Mouse (Mus musculus) neural tube, embryonic 14.5 days (tissue): ENCODE measurements at regions not wholly inside any gene's neighbourhood (a gene's known extent, or its start where the extent isn't known, plus 50 kb on each side); places are given as distances from the start of the nearest gene placed in this dataset.
"Not testable (repeated sequence)": the region's sequence is repeated elsewhere in the genome, so short reads cannot be mapped to it uniquely, and the experiment has no call there.

Experiments used
- ATAC-seq: fragments of 200-750 bp; cut with Nextera tagmentation; 2 replicates; pipeline ENCODE4 v1.8.0; 2017; ENCODE audit warnings: low read depth, mild to moderate bottlenecking, moderate TSS enrichment, moderate library complexity
- H3K27ac ChIP-seq: fragments of 300-500 bp; sonication (generic); 2 replicates; pipeline ENCODE4 v1.5.1; 2014; ENCODE audit warnings: low read depth, mild to moderate bottlenecking, control low read depth, low read length, moderate library complexity, mixed read lengths
- H3K27me3 ChIP-seq: fragments of 300-500 bp; sonication (generic); 2 replicates; pipeline ENCODE4 v1.6.1; 2014; ENCODE audit warnings: low read length; ENCODE audit not compliant: control insufficient read depth, insufficient read depth
- H3K36me3 ChIP-seq: fragments of 300-500 bp; sonication (generic); 2 replicates; pipeline ENCODE4 v1.6.1; 2014; ENCODE audit warnings: low read length, mixed read lengths; ENCODE audit not compliant: control insufficient read depth, insufficient read depth
- H3K4me1 ChIP-seq: fragments of 300-500 bp; sonication (generic); 2 replicates; pipeline ENCODE4 v1.6.1; 2014; ENCODE audit warnings: low read length; ENCODE audit not compliant: control insufficient read depth, insufficient read depth
- H3K4me2 ChIP-seq: fragments of 300-500 bp; sonication (generic); 2 replicates; pipeline ENCODE4 v1.6.1; 2014; ENCODE audit warnings: mild to moderate bottlenecking, low read depth, low read length, control low read depth
- H3K4me3 ChIP-seq: fragments of 300-500 bp; sonication (generic); 2 replicates; pipeline ENCODE4 v1.5.1; 2014; ENCODE audit warnings: low read depth, low read length, control low read depth, mixed read lengths
- H3K9ac ChIP-seq: fragments of 300-500 bp; sonication (generic); replicated peaks from 2 replicates; pipeline ENCODE4 v1.6.1; 2014; ENCODE audit warnings: low read depth, mild to moderate bottlenecking, control low read depth, low read length, mixed read lengths
- H3K9me3 ChIP-seq: fragments of 300-500 bp; sonication (generic); 2 replicates; pipeline ENCODE4 v1.6.1; 2016; ENCODE audit warnings: low read length; ENCODE audit not compliant: control insufficient read depth
- WGBS: fragments of 180-500 bp; shearing (Covaris S2); extraction: QIAGEN DNeasy Blood & Tissue Kit; methylation state at CpG from one replicate; pipeline ENCODE4 v1.1.7; 2014; 5-methylcytosine and 5-hydroxymethylcytosine counted together

GRCm38 (mm10) chr8:63829096-63829495 lies 123.0 kb downstream of the Sgo2b start:
- no peak overlapping the region for H3K4me2 ChIP-seq
- H3K4me3 ChIP-seq: no peak overlapping the region
- H3K4me1 ChIP-seq: no peaks in the 10 kb centered on the region
- no peaks in the 10 kb centered on the region for H3K27me3 ChIP-seq
- no peak overlapping the region for H3K9ac ChIP-seq
- no peak for ATAC-seq
- H3K9me3 ChIP-seq: no peaks in the 10 kb centered on the region
- H3K36me3 ChIP-seq: no peaks in the 10 kb centered on the region
- no peak overlapping the region for H3K27ac ChIP-seq

- Histone ChIP-seq H3K4me1 (no peaks in the 10 kb centered on the region), H3K27ac (no peak overlapping the region), H3K36me3 (no peaks in the 10 kb centered on the region), H3K4me2 (no peak overlapping the region), H3K4me3 (no peak overlapping the region), H3K9ac (no peak overlapping the region), H3K27me3 (no peaks in the 10 kb centered on the region), H3K9me3 (no peaks in the 10 kb centered on the region)
- ATAC-seq: no peak
Observed at GRCm38 (mm10) chr8:63828141-63828540, 123.9 kb downstream of the Sgo2b start.

- no peak overlapping the region for H3K9ac ChIP-seq
- no peak overlapping the region for H3K4me3 ChIP-seq
- no peak overlapping the region for H3K4me2 ChIP-seq
- H3K9me3 ChIP-seq: no peaks in the 10 kb centered on the region
- no peaks in the 10 kb centered on the region for H3K27me3 ChIP-seq
- WGBS: 28% methylated on average over 2 of the region's 2 CpGs
- no peaks in the 10 kb centered on the region for H3K36me3 ChIP-seq
- H3K4me1 ChIP-seq: no peaks in the 10 kb centered on the region
- no peak overlapping the region for H3K27ac ChIP-seq
- ATAC-seq: no peak
Observed at GRCm38 (mm10) chr8:63784496-63784895, 167.6 kb downstream of the Sgo2b start.

- no peak overlapping the region for H3K4me3 ChIP-seq
- no peaks in the 10 kb centered on the region for H3K9me3 ChIP-seq
- no peaks in the 10 kb centered on the region for H3K4me1 ChIP-seq
- H3K4me2 ChIP-seq: no peak overlapping the region
- H3K36me3 ChIP-seq: no peaks in the 10 kb centered on the region
- H3K27ac ChIP-seq: no peak overlapping the region
- no peak overlapping the region for H3K9ac ChIP-seq
- no peak for ATAC-seq
- H3K27me3 ChIP-seq: no peaks in the 10 kb centered on the region
Observed at GRCm38 (mm10) chr8:63760891-63761290, 191.2 kb downstream of the Sgo2b start.

GRCm38 (mm10) chr8:63759931-63760330 lies 192.1 kb downstream of the Sgo2b start:
- not testable (repeated sequence) for H3K27me3 ChIP-seq, H3K27ac ChIP-seq, H3K4me2 ChIP-seq, H3K4me3 ChIP-seq, H3K9me3 ChIP-seq, H3K4me1 ChIP-seq, H3K9ac ChIP-seq, H3K36me3 ChIP-seq, ATAC-seq
- WGBS: 75% methylated on average over 4 of the region's 4 CpGs

- H3K36me3 ChIP-seq: no peaks in the 10 kb centered on the region
- ATAC-seq: peak; percentile 78; the same call in 1 of the 2 replicates
Observed at GRCm38 (mm10) chr8:63755236-63755635, 196.8 kb downstream of the Sgo2b start.

GRCm38 (mm10) chr8:63754812-63755211 lies 197.2 kb downstream of the Sgo2b start:
- ATAC-seq: no peak
- WGBS: 83% methylated on average over 1 of the region's 1 CpGs
- Histone ChIP-seq H3K27me3 (no peaks in the 10 kb centered on the region), H3K9ac (no peak overlapping the region), H3K36me3 (no peaks in the 10 kb centered on the region), H3K4me1 (no peaks in the 10 kb centered on the region), H3K4me2 (no peak overlapping the region), H3K4me3 (no peak overlapping the region), H3K27ac (no peak overlapping the region), H3K9me3 (no peaks in the 10 kb centered on the region)

More at GRCm38 (mm10) chr8:63755236-63755635, 196.8 kb downstream of the Sgo2b start:
- H3K4me3 ChIP-seq: no peak overlapping the region
- H3K9ac ChIP-seq: no peak overlapping the region
- H3K4me1 ChIP-seq: no peaks in the 10 kb centered on the region
- H3K27me3 ChIP-seq: no peaks in the 10 kb centered on the region
- no peaks in the 10 kb centered on the region for H3K9me3 ChIP-seq
- no peak overlapping the region for H3K4me2 ChIP-seq
- H3K27ac ChIP-seq: no peak overlapping the region

GRCm38 (mm10) chr8:63753236-63753635 lies 198.8 kb downstream of the Sgo2b start:
- no peak overlapping the region for H3K9ac ChIP-seq
- no peak overlapping the region for H3K4me2 ChIP-seq
- H3K36me3 ChIP-seq: no peaks in the 10 kb centered on the region
- H3K4me1 ChIP-seq: no peaks in the 10 kb centered on the region
- no peak overlapping the region for H3K4me3 ChIP-seq
- H3K27ac ChIP-seq: no peak overlapping the region
- H3K27me3 ChIP-seq: no peaks in the 10 kb centered on the region
- H3K9me3 ChIP-seq: no peaks in the 10 kb centered on the region
- no peak for ATAC-seq

- no peak overlapping the region for H3K27ac ChIP-seq
- no peaks in the 10 kb centered on the region for H3K27me3 ChIP-seq
- ATAC-seq: no peak
- no peaks in the 10 kb centered on the region for H3K4me1 ChIP-seq
- H3K9me3 ChIP-seq: no peaks in the 10 kb centered on the region
- no peak overlapping the region for H3K4me3 ChIP-seq
- H3K4me2 ChIP-seq: no peak overlapping the region
- H3K9ac ChIP-seq: no peak overlapping the region
- no peaks in the 10 kb centered on the region for H3K36me3 ChIP-seq
Observed at GRCm38 (mm10) chr8:63734411-63734810, 217.6 kb downstream of the Sgo2b start.

- ATAC-seq, H3K4me2 ChIP-seq, H3K9me3 ChIP-seq, H3K36me3 ChIP-seq, H3K4me1 ChIP-seq, H3K9ac ChIP-seq, H3K27me3 ChIP-seq, H3K4me3 ChIP-seq, H3K27ac ChIP-seq: not testable (repeated sequence)
- WGBS: 90% methylated on average over 6 of the region's 6 CpGs
Observed at GRCm38 (mm10) chr8:63730741-63731140, 221.3 kb downstream of the Sgo2b start.
